Mouse (Mus musculus): ENCODE measurements around the gene Synpo2.

DNA sequence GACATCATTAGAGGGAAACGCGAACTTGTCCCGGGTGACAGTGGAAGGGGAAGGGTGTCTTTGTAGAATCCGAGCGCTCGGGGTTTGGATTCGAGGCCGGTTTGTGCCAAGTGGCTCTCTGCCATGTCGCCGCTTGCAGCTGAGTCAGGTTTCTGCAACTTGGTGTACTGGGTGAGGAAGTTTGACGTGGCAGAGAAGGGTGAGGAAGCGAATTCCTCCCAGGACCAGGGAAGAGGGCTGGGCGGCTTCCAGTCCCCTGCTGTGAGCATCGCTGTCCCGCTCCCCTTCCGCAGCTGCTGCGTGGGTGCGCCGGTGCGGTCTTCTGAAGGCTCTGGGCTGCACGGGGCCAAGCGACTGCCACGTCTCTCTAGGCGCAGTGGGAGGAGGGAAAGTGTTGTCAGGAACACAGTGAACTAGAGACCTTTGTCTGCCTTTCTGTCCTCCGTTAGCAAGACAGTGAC, 31.8 kb upstream of the Synpo2 start:
- TF ChIP-seq POLR2A (IDR thresholded peaks at IDR 0.05; ENCODE audit: low read depth, low read length) (no peak), CTCF (conservative IDR thresholded peaks at IDR 0.05; ENCODE audit: insufficient read depth, insufficient read length, low read depth, low read length) (no peak)

All from kidney, adult 2 months (tissue).